Mouse (Mus musculus): ENCODE measurements at regions not wholly inside any gene's neighbourhood (a gene's known extent, or its start where the extent isn't known, plus 50 kb on each side); places are given as distances from the start of the nearest gene placed in this dataset.
"Not testable (repeated sequence)": the region's sequence is repeated elsewhere in the genome, so short reads cannot be mapped to it uniquely, and the experiment has no call there.

- H3K9ac ChIP-seq (ENCODE audit: insufficient read depth, low read depth, low read length, poor library complexity, severe bottlenecking); H3K27ac ChIP-seq (ENCODE audit: insufficient read depth, low read depth, low read length, poor library complexity, severe bottlenecking); H3K36me3 ChIP-seq (ENCODE audit: control insufficient read depth, insufficient read depth, low read length, poor library complexity, severe bottlenecking); H3K4me3 ChIP-seq (ENCODE audit: insufficient read depth in 1 of 2, low read depth in 1 of 2, low read length in 2 of 2, poor library complexity in 1 of 2, severe bottlenecking in 1 of 2); H3K9me3 ChIP-seq (ENCODE audit: control insufficient read depth, insufficient read depth, low read depth, low read length); H3K4me1 ChIP-seq (ENCODE audit: control insufficient read depth in 2 of 2, insufficient read depth in 2 of 2, low read length in 2 of 2, poor library complexity in 1 of 2); DNase-seq (ENCODE audit: low read depth, low spot score): not testable (repeated sequence)
- in situ Hi-C loops (cut with MboI; ENCODE audit: low sequenced_read_pairs in 2 of 2, unreplicated experiment in 2 of 2), result loop anchor here in 1 of 2 experiments (25.0 kb wide), 1 partner anchor 127 kb away; no protein-coding TSS in a partner anchor
These were observed 100.0 kb downstream of the Raet1d start for GRCm38 (mm10) chr10:22460386-22460785.

GRCm38 (mm10) chr10:22460818-22461479, 100.6 kb downstream of the Raet1d start:
- H3K4me1 ChIP-seq (ENCODE audit: control insufficient read depth in 2 of 2, insufficient read depth in 2 of 2, low read length in 2 of 2, poor library complexity in 1 of 2); DNase-seq (ENCODE audit: low read depth, low spot score); H3K4me3 ChIP-seq (ENCODE audit: insufficient read depth in 1 of 2, low read depth in 1 of 2, low read length in 2 of 2, poor library complexity in 1 of 2, severe bottlenecking in 1 of 2); H3K9me3 ChIP-seq (ENCODE audit: control insufficient read depth, insufficient read depth, low read depth, low read length); H3K36me3 ChIP-seq (ENCODE audit: control insufficient read depth, insufficient read depth, low read length, poor library complexity, severe bottlenecking); H3K27ac ChIP-seq (ENCODE audit: insufficient read depth, low read depth, low read length, poor library complexity, severe bottlenecking); H3K9ac ChIP-seq (ENCODE audit: insufficient read depth, low read depth, low read length, poor library complexity, severe bottlenecking): not testable (repeated sequence)
- in situ Hi-C loops (cut with MboI; ENCODE audit: low sequenced_read_pairs in 2 of 2, unreplicated experiment in 2 of 2), result loop anchor here in 1 of 2 experiments (25.0 kb wide), 1 partner anchor 126 kb away; no protein-coding TSS in a partner anchor

- in situ Hi-C loops (cut with MboI; ENCODE audit: low sequenced_read_pairs in 2 of 2, unreplicated experiment in 2 of 2), result loop anchor here in 1 of 2 experiments (25.0 kb wide), 1 partner anchor 126 kb away; no protein-coding TSS in a partner anchor
- H3K36me3 ChIP-seq (ENCODE audit: control insufficient read depth, insufficient read depth, low read length, poor library complexity, severe bottlenecking); H3K4me1 ChIP-seq (ENCODE audit: control insufficient read depth in 2 of 2, insufficient read depth in 2 of 2, low read length in 2 of 2, poor library complexity in 1 of 2); H3K4me3 ChIP-seq (ENCODE audit: insufficient read depth in 1 of 2, low read depth in 1 of 2, low read length in 2 of 2, poor library complexity in 1 of 2, severe bottlenecking in 1 of 2); H3K9ac ChIP-seq (ENCODE audit: insufficient read depth, low read depth, low read length, poor library complexity, severe bottlenecking); H3K9me3 ChIP-seq (ENCODE audit: control insufficient read depth, insufficient read depth, low read depth, low read length); DNase-seq (ENCODE audit: low read depth, low spot score); H3K27ac ChIP-seq (ENCODE audit: insufficient read depth, low read depth, low read length, poor library complexity, severe bottlenecking): not testable (repeated sequence)
These were observed 101.2 kb downstream of the Raet1d start for GRCm38 (mm10) chr10:22461480-22462050.

GRCm38 (mm10) chr10:22471722-22472330, 111.5 kb downstream of the Raet1d start:
- not testable (repeated sequence) for H3K4me3 ChIP-seq (ENCODE audit: insufficient read depth in 1 of 2, low read depth in 1 of 2, low read length in 2 of 2, poor library complexity in 1 of 2, severe bottlenecking in 1 of 2); H3K36me3 ChIP-seq (ENCODE audit: control insufficient read depth, insufficient read depth, low read length, poor library complexity, severe bottlenecking); H3K9me3 ChIP-seq (ENCODE audit: control insufficient read depth, insufficient read depth, low read depth, low read length); H3K9ac ChIP-seq (ENCODE audit: insufficient read depth, low read depth, low read length, poor library complexity, severe bottlenecking); H3K27ac ChIP-seq (ENCODE audit: insufficient read depth, low read depth, low read length, poor library complexity, severe bottlenecking); DNase-seq (ENCODE audit: low read depth, low spot score); H3K4me1 ChIP-seq (ENCODE audit: control insufficient read depth in 2 of 2, insufficient read depth in 2 of 2, low read length in 2 of 2, poor library complexity in 1 of 2)
- in situ Hi-C loops (cut with MboI; ENCODE audit: low sequenced_read_pairs in 2 of 2, unreplicated experiment in 2 of 2), result loop anchor here in 1 of 2 experiments (25.0 kb wide), 1 partner anchor 115 kb away; no protein-coding TSS in a partner anchor

GRCm38 (mm10) chr10:22479860-22480259, 119.5 kb downstream of the Raet1d start:
- DNase-seq (ENCODE audit: low read depth, low spot score); H3K9ac ChIP-seq (ENCODE audit: insufficient read depth, low read depth, low read length, poor library complexity, severe bottlenecking); H3K4me1 ChIP-seq (ENCODE audit: control insufficient read depth in 2 of 2, insufficient read depth in 2 of 2, low read length in 2 of 2, poor library complexity in 1 of 2); H3K36me3 ChIP-seq (ENCODE audit: control insufficient read depth, insufficient read depth, low read length, poor library complexity, severe bottlenecking); H3K9me3 ChIP-seq (ENCODE audit: control insufficient read depth, insufficient read depth, low read depth, low read length); H3K27ac ChIP-seq (ENCODE audit: insufficient read depth, low read depth, low read length, poor library complexity, severe bottlenecking); H3K4me3 ChIP-seq (ENCODE audit: insufficient read depth in 1 of 2, low read depth in 1 of 2, low read length in 2 of 2, poor library complexity in 1 of 2, severe bottlenecking in 1 of 2): not testable (repeated sequence)
- in situ Hi-C loops (cut with MboI; ENCODE audit: low sequenced_read_pairs in 2 of 2, unreplicated experiment in 2 of 2), result loop anchor here in 1 of 2 experiments (5.0 kb wide), 1 partner anchor 102 kb away; no protein-coding TSS in a partner anchor

- H3K4me3 ChIP-seq (ENCODE audit: insufficient read depth in 1 of 2, low read depth in 1 of 2, low read length in 2 of 2, poor library complexity in 1 of 2, severe bottlenecking in 1 of 2); H3K36me3 ChIP-seq (ENCODE audit: control insufficient read depth, insufficient read depth, low read length, poor library complexity, severe bottlenecking); H3K4me1 ChIP-seq (ENCODE audit: control insufficient read depth in 2 of 2, insufficient read depth in 2 of 2, low read length in 2 of 2, poor library complexity in 1 of 2); DNase-seq (ENCODE audit: low read depth, low spot score); in situ Hi-C loops (cut with MboI; ENCODE audit: low sequenced_read_pairs in 2 of 2, unreplicated experiment in 2 of 2); H3K9ac ChIP-seq (ENCODE audit: insufficient read depth, low read depth, low read length, poor library complexity, severe bottlenecking); H3K9me3 ChIP-seq (ENCODE audit: control insufficient read depth, insufficient read depth, low read depth, low read length); H3K27ac ChIP-seq (ENCODE audit: insufficient read depth, low read depth, low read length, poor library complexity, severe bottlenecking): not testable (repeated sequence)
These were observed 126.7 kb downstream of the Raet1d start for GRCm38 (mm10) chr10:22487071-22487470.

GRCm38 (mm10) chr10:22491806-22492347, 131.5 kb downstream of the Raet1d start:
- in situ Hi-C loops (cut with MboI; ENCODE audit: low sequenced_read_pairs in 2 of 2, unreplicated experiment in 2 of 2), result loop anchor here in 1 of 2 experiments (10.0 kb wide), 1 partner anchor 73 kb away; no protein-coding TSS in a partner anchor
- DNase-seq (ENCODE audit: low read depth, low spot score); H3K9me3 ChIP-seq (ENCODE audit: control insufficient read depth, insufficient read depth, low read depth, low read length); H3K27ac ChIP-seq (ENCODE audit: insufficient read depth, low read depth, low read length, poor library complexity, severe bottlenecking); H3K36me3 ChIP-seq (ENCODE audit: control insufficient read depth, insufficient read depth, low read length, poor library complexity, severe bottlenecking); H3K4me1 ChIP-seq (ENCODE audit: control insufficient read depth in 2 of 2, insufficient read depth in 2 of 2, low read length in 2 of 2, poor library complexity in 1 of 2); H3K4me3 ChIP-seq (ENCODE audit: insufficient read depth in 1 of 2, low read depth in 1 of 2, low read length in 2 of 2, poor library complexity in 1 of 2, severe bottlenecking in 1 of 2); H3K9ac ChIP-seq (ENCODE audit: insufficient read depth, low read depth, low read length, poor library complexity, severe bottlenecking): not testable (repeated sequence)

Measured in ES-E14 (cell line).